Mouse (Mus musculus) liver, embryonic 12.5 days (tissue): ENCODE results near the gene Ahdc1. TPM values are rescaled to one million over a fixed set of nuclear protein-coding genes. Genes with fewer than 3 reads are reported as not detected.
A peak's percentile ranks its signal among the peaks of the same experiment; 100 is the strongest.

ENCODE experiments used
- ATAC-seq: fragments of 200-750 bp; cut with Nextera tagmentation; 2 replicates; pipeline ENCODE4 v1.8.0; 2017; ENCODE audit warnings: moderate number of reproducible peaks, mild to moderate bottlenecking, moderate library complexity
- H3K27ac ChIP-seq: fragments of 300-500 bp; sonication (generic); 2 replicates; pipeline ENCODE4 v1.5.1; 2016; ENCODE audit warnings: mild to moderate bottlenecking
- H3K27me3 ChIP-seq: fragments of 300-500 bp; sonication (generic); replicated peaks from 2 replicates; pipeline ENCODE4 v1.6.1; 2016; ENCODE audit warnings: mild to moderate bottlenecking, moderate library complexity
- H3K36me3 ChIP-seq: fragments of 300-500 bp; sonication (generic); 2 replicates; pipeline ENCODE4 v1.6.1; 2016; ENCODE audit warnings: mild to moderate bottlenecking, moderate library complexity
- H3K4me1 ChIP-seq: fragments of 300-500 bp; sonication (generic); 2 replicates; pipeline ENCODE4 v1.6.1; 2016
- H3K4me2 ChIP-seq: fragments of 300-500 bp; sonication (generic); 2 replicates; pipeline ENCODE4 v1.6.1; 2016; ENCODE audit warnings: mild to moderate bottlenecking, moderate library complexity
- H3K4me3 ChIP-seq: fragments of 300-500 bp; sonication (generic); 2 replicates; pipeline ENCODE4 v1.5.1; 2016; ENCODE audit warnings: mild to moderate bottlenecking, moderate library complexity
- H3K9ac ChIP-seq: fragments of 300-500 bp; sonication (generic); 2 replicates; pipeline ENCODE4 v1.6.1; 2016; ENCODE audit warnings: mild to moderate bottlenecking, moderate library complexity
- H3K9me3 ChIP-seq: fragments of 300-500 bp; sonication (generic); replicated peaks from 2 replicates; pipeline ENCODE4 v1.6.1; 2016; ENCODE audit warnings: mild to moderate bottlenecking, moderate library complexity
- WGBS: fragments of 180-500 bp; shearing (Covaris S2); methylation state at CpG from one replicate; pipeline ENCODE4 v1.1.7; 2016; ENCODE audit not compliant: insufficient replicate concordance; 5-methylcytosine and 5-hydroxymethylcytosine counted together
- polyA plus RNA-seq: library from polyadenylated mRNA; unstranded; fragments of >200 nt; fragmentation: Nextera tagmentation; extraction: Ambion mirVana; gene quantifications from 2 replicates; pipeline ENCODE4 v1.2.1, GENCODE M21; 2016

Ahdc1 gene
- polyA plus RNA-seq, 1 experiment from 2014 or later: 3.2 TPM

DNA sequence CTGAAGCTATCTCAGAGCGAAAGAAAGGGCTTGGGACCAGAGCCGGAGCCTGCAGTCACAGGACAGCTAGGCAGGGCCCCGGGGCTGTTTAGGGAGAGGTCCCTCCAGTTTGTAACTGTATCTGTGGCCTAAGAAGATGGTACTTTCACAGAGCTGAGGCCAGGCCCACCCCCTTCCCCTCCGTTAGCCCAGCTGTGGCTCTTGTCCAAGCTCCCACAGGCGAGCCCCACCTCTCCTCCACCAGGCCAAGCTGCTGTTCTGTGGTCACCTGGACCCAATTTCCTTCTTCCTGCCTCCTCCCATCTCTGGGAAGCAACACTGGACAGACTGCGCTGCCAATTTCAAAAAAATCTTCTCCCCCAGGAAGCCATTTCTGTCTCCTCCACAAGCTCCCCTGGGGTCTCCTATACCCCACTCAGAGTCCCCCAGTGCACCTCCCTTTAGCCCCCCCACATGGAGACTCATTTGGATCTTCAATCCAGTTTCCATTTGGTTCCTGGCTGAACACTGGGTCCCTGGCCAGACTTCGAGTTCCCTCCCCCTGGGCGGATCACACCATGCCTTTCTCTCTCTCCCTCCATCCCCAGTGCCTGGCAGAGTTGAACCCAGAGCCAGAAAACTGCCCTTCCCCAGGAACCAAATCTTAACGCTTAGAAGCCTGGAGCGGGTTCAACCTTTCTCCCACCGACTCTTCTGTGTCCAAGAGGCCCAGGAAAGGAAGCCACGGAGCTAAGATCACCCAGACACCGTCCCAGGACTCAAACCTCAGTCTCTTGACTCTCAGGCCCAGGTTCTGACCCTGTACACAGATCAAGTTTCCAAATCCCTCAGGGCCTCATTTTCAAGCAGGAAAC is 97.6 kb downstream of the Ahdc1 start:
- Histone ChIP-seq H3K36me3 (no peaks in the 10 kb centered on the region), H3K27me3 (no peaks in the 10 kb centered on the region), H3K9ac (no peak overlapping the region), H3K27ac (no peak overlapping the region), H3K4me1 (peaks cover 27% of the 10 kb centered on the region), H3K4me3 (no peak overlapping the region), H3K4me2 (no peak overlapping the region), H3K9me3 (no peaks in the 10 kb centered on the region)
- 73% methylated on average over 13 of the region's 13 CpGs for WGBS
- ATAC-seq: no peak

GRCm38 (mm10) chr4:133109335-133109801 is 98.3 kb downstream of the Ahdc1 start:
- no peaks in the 10 kb centered on the region for H3K9me3 ChIP-seq
- no peak overlapping the region for H3K4me3 ChIP-seq
- no peaks in the 10 kb centered on the region for H3K27me3 ChIP-seq
- 62% methylated on average over 5 of the region's 5 CpGs for WGBS
- no peak overlapping the region for H3K27ac ChIP-seq
- H3K9ac ChIP-seq: no peak overlapping the region
- no peak overlapping the region for H3K4me2 ChIP-seq
- ATAC-seq: no peak
- peaks cover 20% of the 10 kb centered on the region for H3K4me1 ChIP-seq
- no peaks in the 10 kb centered on the region for H3K36me3 ChIP-seq

DNA sequence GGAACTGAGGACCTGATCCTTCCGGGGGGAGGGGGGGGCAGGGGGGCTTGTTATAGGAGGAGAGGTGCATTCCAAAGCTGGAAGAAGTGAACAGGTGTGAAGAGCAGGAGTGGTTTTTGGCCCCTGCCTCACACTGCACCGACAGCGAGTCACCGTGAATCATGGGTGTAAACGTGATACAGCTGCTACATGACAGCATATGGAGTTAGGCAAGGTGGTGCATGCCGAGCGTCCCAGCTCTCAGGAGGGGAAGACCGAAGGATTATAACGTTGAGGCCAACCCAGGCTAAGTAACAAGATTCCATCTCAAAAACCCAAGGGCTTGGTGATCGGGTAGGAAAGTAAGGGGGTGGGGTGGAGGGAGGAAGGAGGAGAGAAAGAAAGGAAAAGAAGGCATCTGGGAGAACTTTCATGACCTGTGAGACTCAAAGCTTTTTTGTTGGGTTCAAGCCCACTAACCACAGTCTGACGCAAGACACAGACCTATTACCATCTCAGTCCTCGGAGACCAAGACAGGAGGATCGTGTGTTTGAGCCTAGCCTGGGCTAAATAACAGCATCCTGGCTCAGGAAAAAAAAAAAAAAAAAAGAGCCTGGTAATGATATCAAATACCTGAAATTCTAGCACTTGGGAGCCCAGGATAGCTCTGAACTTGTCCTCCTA is 101.2 kb downstream of the Ahdc1 start:
- H3K4me1 ChIP-seq: peaks cover 25% of the 10 kb centered on the region
- WGBS: 56% methylated on average over 13 of the region's 13 CpGs
- ATAC-seq: no peak
- no peak overlapping the region for H3K27ac ChIP-seq
- no peaks in the 10 kb centered on the region for H3K9me3 ChIP-seq
- H3K4me2 ChIP-seq: no peak overlapping the region
- no peak overlapping the region for H3K4me3 ChIP-seq
- H3K27me3 ChIP-seq: no peaks in the 10 kb centered on the region
- H3K9ac ChIP-seq: no peak overlapping the region
- H3K36me3 ChIP-seq: no peaks in the 10 kb centered on the region

DNA sequence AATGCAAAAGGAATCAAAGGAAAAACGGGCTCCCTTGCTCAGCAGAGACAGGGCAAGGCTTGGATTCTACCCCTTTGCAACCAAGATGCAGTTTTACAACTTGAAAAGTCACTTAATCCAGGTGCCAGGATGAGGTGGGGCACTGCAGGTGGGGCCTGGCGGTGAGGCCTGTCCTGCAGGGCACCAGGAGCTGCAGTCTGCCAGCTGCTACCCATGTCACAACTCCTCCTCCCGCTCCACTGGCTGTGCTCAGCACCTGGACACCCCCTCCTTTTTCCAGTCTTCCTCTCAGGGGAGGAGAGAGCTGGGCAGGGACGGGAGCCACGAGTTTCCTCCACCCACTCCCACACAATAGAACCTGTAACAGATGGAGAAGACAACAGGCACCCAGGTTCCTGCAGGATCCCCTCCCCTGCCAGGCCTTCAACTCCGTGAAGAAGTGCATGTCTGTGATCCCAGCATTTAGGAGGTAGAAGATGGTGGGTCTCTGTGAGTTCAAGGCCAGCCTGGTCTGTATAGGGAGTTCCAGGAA is 102.4 kb downstream of the Ahdc1 start:
- no peak for ATAC-seq
- Histone ChIP-seq H3K36me3 (no peaks in the 10 kb centered on the region), H3K27me3 (no peaks in the 10 kb centered on the region), H3K4me3 (no peak overlapping the region), H3K9me3 (no peaks in the 10 kb centered on the region), H3K4me2 (no peak overlapping the region), H3K4me1 (peaks cover 22% of the 10 kb centered on the region), H3K27ac (no peak overlapping the region), H3K9ac (no peak overlapping the region)
- 60% methylated on average over 6 of the region's 6 CpGs for WGBS

DNA sequence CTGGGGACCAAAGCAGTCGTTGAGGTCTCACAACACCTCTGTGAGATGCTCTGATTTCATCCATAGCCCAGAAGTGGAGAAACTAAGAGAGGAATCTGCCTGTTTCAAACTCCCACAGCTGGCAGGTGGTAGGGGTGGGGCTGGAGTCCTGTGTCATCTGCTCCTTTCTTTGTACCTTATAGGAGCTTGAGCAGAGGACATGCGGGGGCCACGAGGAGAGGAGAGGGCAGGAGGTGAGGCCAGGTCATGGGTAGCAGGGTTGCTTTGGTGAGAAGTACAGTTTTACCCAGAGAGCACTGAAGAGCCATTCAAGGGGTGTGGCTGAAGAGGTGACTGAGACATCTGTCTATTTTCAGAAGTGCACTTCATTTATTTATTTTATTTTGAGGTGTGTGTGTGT is 103.7 kb downstream of the Ahdc1 start:
- H3K27me3 ChIP-seq: no peaks in the 10 kb centered on the region; the same call in 1 of the 2 replicates
- H3K27ac ChIP-seq: no peak overlapping the region
- WGBS: 67% methylated on average over 3 of the region's 3 CpGs
- ATAC-seq: no peak
- no peaks in the 10 kb centered on the region for H3K9me3 ChIP-seq
- no peak overlapping the region for H3K9ac ChIP-seq
- H3K36me3 ChIP-seq: no peaks in the 10 kb centered on the region
- no peak overlapping the region for H3K4me2 ChIP-seq
- H3K4me3 ChIP-seq: no peak overlapping the region
- H3K4me1 ChIP-seq: peaks cover 22% of the 10 kb centered on the region

DNA sequence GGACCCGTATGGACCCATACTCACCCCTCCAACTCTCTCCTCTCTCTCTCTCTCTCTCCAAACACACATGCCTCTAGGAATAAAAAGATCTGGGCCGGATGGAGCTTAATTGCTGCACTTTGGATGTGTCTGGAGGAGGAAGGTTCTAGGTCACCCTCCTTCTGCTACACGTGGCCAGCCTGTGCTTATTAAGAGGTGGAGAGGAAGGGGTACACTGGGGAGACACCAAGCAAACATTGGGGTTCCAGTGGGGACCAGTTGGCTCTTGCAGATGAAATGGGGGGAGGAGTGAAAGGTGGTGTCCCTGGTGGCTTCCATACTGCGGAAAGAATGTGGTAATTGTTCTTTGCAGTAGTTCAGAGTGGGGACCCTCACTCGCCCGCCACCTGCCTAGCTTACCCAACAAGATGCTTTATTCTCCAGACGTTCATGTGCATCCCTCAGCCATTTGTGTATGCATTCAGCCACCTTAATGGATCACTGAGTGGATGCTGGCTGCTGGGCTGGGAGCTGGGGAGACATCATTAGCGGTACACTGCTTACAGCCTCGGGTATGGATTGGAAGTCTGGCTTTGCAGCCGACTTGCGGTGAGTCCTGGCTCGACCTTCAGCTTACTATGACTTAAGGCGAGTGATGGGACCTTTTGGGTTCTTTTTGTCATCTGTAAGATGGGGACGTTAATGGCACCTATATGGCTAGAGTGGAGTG is 104.8 kb downstream of the Ahdc1 start:
- Histone ChIP-seq H3K9me3 (no peaks in the 10 kb centered on the region), H3K27me3 (no peaks in the 10 kb centered on the region; the same call in 1 of the 2 replicates), H3K4me1 (peaks cover 22% of the 10 kb centered on the region), H3K36me3 (no peaks in the 10 kb centered on the region), H3K9ac (no peak overlapping the region), H3K4me3 (no peak overlapping the region), H3K27ac (no peak overlapping the region), H3K4me2 (no peak overlapping the region)
- 70% methylated on average over 14 of the region's 14 CpGs for WGBS
- ATAC-seq: no peak

GRCm38 (mm10) chr4:133116756-133117470 is 105.9 kb downstream of the Ahdc1 start:
- H3K4me1 ChIP-seq: peaks cover 24% of the 10 kb centered on the region
- H3K27me3 ChIP-seq: no peaks in the 10 kb centered on the region; the same call in 1 of the 2 replicates
- H3K9me3 ChIP-seq: no peaks in the 10 kb centered on the region
- H3K27ac ChIP-seq: peak overlapping the region; percentile 80
- no peak overlapping the region for H3K9ac ChIP-seq
- H3K4me3 ChIP-seq: no peak overlapping the region
- no peaks in the 10 kb centered on the region for H3K36me3 ChIP-seq
- ATAC-seq: no peak
- peak overlapping the region; percentile 27; the same call in 1 of the 2 replicates for H3K4me2 ChIP-seq
- WGBS: 54% methylated on average over 3 of the region's 3 CpGs

GRCm38 (mm10) chr4:133117556-133118411 is 106.7 kb downstream of the Ahdc1 start:
- Histone ChIP-seq H3K36me3 (no peaks in the 10 kb centered on the region), H3K27ac (peak overlapping the region; percentile 80), H3K9ac (peak overlapping the region; percentile 6; the same call in 1 of the 2 replicates), H3K27me3 (no peaks in the 10 kb centered on the region; the same call in 1 of the 2 replicates), H3K4me3 (no peak overlapping the region), H3K4me1 (peaks cover 31% of the 10 kb centered on the region), H3K4me2 (peak overlapping the region; percentile 27), H3K9me3 (no peaks in the 10 kb centered on the region)
- 33% methylated on average over 18 of the region's 18 CpGs for WGBS
- ATAC-seq: 0 out of 2 replicates have a peak, but pooled peaks have one; percentile 22

GRCm38 (mm10) chr4:133118775-133119375 is 107.8 kb downstream of the Ahdc1 start:
- Histone ChIP-seq H3K9me3 (no peaks in the 10 kb centered on the region), H3K27me3 (no peaks in the 10 kb centered on the region; the same call in 1 of the 2 replicates), H3K4me3 (no peak overlapping the region), H3K27ac (no peak overlapping the region), H3K4me2 (no peak overlapping the region), H3K36me3 (no peaks in the 10 kb centered on the region), H3K9ac (no peak overlapping the region), H3K4me1 (peaks cover 31% of the 10 kb centered on the region)
- peak; percentile 42; the same call in 1 of the 2 replicates for ATAC-seq
- 66% methylated on average over 6 of the region's 6 CpGs for WGBS

DNA sequence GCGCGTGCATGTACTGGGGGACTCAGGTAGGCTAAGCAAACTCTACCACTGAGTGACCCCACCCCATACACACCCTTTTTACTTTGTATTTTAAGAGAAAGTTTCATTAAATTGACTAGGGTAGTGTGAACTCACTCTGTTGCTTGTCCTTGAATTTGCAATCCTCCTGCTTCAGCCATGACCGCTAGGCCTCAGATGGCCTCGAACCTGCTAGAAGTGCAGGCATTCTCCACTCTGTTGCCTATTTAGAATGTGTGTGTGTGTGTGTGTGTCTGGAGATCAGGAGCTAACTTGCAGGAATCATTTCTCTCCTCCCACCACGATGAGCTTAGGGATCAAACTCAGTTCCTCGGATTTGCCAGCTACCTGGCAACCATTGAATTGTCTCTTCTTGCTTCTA is 108.5 kb downstream of the Ahdc1 start:
- Histone ChIP-seq H3K27ac (no peak overlapping the region), H3K9ac (no peak overlapping the region), H3K9me3 (0 out of 2 replicates have a peak, but pooled peaks cover 4% of the 10 kb centered on the region), H3K4me1 (peaks cover 31% of the 10 kb centered on the region), H3K4me3 (no peak overlapping the region), H3K36me3 (no peaks in the 10 kb centered on the region), H3K4me2 (no peak overlapping the region), H3K27me3 (no peaks in the 10 kb centered on the region; the same call in 1 of the 2 replicates)
- 85% methylated on average over 6 of the region's 6 CpGs for WGBS
- ATAC-seq: no peak
